Mouse (Mus musculus) natural killer cell, adult 2 months (primary cell): ENCODE data around the gene Lmx1b.

Experiments used
- DNase-seq, 2 experiments: peaks; one replicate each; pipeline ENCODE4 v3.0.0; 2022; ENCODE audit warnings: low spot score in 2 of 2

The Lmx1b gene

GRCm38 (mm10) chr2:33582457-33583060, 57.8 kb downstream of the Lmx1b start:
- DNase-seq, result no peak

GRCm38 (mm10) chr2:33581866-33582265, 58.4 kb downstream of the Lmx1b start:
- DNase-seq, result no peak

DNA sequence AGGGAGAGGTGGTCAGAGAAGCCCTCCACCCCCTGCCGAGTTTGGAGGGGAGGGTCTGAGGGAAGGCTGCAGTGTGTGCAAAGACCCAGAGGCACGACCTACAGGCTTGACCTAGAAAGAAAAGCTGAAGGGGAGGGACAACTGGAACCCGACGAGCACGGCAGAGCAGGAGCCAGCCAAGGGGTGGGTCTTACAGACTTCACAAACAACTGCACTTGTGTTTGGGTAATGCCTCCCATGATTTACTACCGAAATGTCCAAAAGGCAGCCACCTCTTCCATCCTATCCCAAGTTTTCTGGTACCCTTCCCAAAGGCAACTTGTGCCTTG, 58.9 kb downstream of the Lmx1b start:
- DNase-seq, result no peak

- DNase-seq, result no peak
Observed at GRCm38 (mm10) chr2:33580697-33581448, 59.4 kb downstream of the Lmx1b start.

DNA sequence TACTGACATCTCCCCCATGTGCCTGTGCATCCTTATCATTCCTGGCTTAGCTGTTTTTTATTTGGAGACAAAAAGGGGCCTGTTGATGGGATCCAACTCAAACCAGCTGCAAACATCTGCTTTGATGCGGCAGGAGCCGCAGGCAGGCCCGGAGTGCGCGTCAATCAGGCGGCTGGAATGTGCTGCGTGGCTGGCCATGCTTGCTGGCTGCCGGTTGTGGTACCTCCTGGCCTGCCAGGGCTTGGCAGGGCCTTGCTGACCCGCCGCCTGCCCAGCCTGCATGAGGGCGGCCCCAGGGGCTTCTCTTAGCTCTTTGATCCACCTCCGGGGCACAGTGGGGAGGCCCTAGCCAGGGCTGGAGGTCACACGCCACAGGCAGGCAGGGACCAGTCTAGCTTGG, 64.9 kb downstream of the Lmx1b start:
- DNase-seq, result no peak

DNA sequence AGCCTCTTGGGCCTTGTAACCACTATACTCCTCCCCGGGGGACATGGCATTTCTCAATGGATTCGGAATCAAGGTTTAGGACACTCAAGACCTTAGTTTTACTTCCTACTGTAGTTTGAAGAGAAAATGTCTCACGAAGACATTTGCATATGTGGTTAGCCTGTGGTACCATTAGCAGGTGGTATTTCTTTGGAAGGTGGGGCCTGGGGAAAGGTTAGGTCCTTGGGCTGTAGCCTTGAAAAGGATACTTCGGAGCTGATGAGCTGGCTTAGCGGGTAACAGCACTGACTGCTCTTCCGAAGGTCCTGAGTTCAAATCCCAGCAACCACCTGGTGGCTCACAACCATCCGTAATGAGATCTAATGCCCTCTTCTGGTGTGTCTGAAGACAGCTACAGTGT, 67.2 kb downstream of the Lmx1b start:
- no peak for DNase-seq

GRCm38 (mm10) chr2:33571219-33571824, 69.0 kb downstream of the Lmx1b start:
- DNase-seq, result no peak

DNA sequence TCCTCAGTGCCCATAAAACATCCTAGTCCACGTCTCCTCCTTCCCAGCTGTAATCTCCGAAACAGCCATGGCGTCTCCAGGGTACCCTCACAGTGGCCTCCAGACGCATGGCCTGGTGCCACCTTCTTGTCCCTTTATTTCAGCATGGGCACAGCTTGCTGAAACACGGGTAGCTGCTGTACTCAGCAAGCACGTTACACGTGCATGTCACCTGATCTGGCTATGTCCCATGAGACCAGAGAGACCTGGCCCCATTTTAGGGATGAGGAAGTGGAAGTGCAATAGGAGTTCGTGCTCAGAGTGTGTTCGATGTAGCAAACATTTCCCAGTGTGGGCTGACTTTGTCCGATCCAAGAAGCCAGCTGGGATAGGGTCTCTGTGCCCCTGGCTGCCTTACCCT, 70.6 kb downstream of the Lmx1b start:
- DNase-seq, result no peak

DNA sequence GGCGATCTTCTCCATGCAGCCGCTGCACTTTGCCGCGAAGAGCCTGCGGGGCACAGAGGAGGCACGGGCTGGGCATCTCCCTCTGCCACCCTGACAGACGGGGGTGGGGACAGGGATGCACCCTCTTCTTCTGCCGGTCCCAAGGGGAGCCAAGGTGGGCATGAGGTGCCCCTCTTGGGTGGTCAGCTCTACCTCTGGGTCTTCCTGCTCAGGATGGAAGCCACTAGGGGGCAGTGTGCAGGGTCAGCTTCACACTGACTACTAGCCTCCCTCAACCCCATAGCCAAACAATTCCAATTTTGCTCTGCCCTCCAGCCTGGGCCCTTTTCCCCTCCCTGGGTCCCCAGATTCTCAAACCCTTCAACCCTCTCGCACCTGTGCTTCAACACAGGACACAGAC, 71.1 kb downstream of the Lmx1b start:
- no peak for DNase-seq

GRCm38 (mm10) chr2:33565886-33566285, 74.4 kb downstream of the Lmx1b start:
- no peak for DNase-seq

- DNase-seq, result no peak
Observed at GRCm38 (mm10) chr2:33564748-33565147, 75.6 kb downstream of the Lmx1b start.

DNA sequence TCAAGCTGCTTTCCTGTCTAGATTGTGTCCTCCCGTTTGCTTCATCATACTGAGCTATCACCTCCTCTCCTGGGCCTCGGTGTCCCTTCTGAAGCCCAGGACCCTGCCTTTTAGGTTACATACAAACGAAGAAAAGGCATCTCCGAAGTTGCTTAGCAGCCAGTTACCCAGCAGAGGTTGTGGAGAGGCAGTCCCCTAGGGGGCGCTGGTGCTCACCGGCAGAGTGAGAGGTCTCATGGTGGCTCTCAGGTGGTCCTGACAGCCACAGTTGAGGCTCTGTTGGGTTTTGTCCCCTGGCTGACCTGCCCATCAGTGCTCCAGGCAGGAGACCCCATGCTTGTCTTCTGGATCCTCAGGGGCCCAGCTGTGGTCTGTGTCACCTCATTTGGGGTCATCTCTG, 80.6 kb downstream of the Lmx1b start:
- DNase-seq, result peak; percentile 20 to 32

GRCm38 (mm10) chr2:33559334-33559733, 81.0 kb downstream of the Lmx1b start:
- DNase-seq, result no peak

- peak; percentile 45 to 55 for DNase-seq
Observed at GRCm38 (mm10) chr2:33558233-33558632, 82.1 kb downstream of the Lmx1b start.

- no peak for DNase-seq
Observed at GRCm38 (mm10) chr2:33555573-33555972, 84.7 kb downstream of the Lmx1b start.

GRCm38 (mm10) chr2:33552672-33553071, 87.6 kb downstream of the Lmx1b start:
- no peak for DNase-seq

DNA sequence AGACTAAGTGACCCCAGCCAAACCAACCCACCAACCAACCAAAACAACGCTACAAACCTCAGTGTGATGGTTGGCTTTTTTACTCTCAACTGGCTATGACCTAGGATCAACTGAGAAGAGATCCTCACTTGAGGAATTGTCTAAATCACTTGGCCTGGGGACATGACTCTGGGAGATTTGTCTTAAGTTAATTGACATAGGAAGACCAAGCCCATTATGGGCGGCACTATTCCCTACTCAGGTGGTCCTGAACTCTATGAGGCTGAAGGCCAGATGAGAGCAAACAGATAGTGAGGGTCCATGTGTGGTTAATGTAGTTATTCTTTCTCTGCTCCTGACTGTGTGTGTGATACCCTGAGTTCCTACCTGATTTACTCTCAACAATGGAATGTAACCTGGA, 92.7 kb downstream of the Lmx1b start:
- DNase-seq, result no peak

DNA sequence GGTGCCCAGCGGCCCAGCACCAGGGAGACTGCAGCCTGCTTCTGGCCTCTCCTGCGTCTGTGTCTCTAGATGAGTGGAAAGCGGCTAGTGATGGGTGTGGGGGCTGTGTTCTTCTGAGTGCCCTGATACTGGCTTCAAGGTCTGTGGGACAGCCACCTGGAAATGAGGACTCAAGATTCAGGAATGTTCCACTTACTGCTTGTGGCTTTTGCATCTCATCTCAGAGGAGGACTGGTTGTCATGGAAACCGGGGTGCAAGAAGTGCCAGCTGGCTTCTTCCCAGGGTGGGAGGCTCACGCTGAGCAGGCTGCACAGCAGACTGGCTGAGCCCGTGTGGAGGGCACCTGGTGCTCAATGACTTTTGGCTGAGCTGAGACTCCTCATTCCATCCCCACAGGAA, 93.4 kb downstream of the Lmx1b start:
- DNase-seq, result no peak

DNA sequence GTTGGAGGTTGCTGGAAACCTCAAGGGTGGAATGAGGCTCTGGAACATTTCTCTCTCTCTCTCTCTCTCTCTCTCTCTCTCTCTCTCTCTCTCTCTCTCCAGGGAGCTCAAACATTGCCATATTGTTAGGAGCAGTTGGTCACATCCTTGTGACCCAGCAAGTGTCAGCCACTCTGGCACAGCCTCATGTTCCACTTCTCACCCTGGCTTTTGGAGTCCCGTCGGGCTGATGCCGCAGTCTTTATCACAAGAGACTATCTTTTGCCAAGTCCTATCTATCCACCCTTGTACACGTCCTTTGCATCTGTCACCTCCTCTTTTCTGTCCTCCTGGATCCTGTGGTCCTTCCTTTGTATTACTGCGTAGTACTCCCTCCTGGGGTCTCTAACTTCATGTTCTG, 94.3 kb downstream of the Lmx1b start:
- no peak for DNase-seq

GRCm38 (mm10) chr2:33544781-33545566, 95.3 kb downstream of the Lmx1b start:
- peak; percentile 14 to 41 for DNase-seq

GRCm38 (mm10) chr2:33544203-33544762, 96.0 kb downstream of the Lmx1b start:
- DNase-seq, result peak in 1 of 2 experiments; percentile 23
